Mouse (Mus musculus) thymus, adult 2 months (tissue): Measurements from ENCODE around the gene Limd1. TPM values are rescaled to one million over a fixed set of nuclear protein-coding genes. Genes with fewer than 3 reads are reported as not detected.

Source experiments
- DNase-seq: peaks from one replicate; pipeline ENCODE4 v3.0.0; 2021
- H3K27ac ChIP-seq: fragments of 200-500 bp; 2 replicates; pipeline ENCODE4 v1.5.1; 2012; ENCODE audit warnings: low read length, control low read depth; ENCODE audit not compliant: control insufficient read depth, insufficient read depth
- H3K27me3 ChIP-seq: fragments of 200-500 bp; 2 replicates; pipeline ENCODE4 v1.6.1; 2012; ENCODE audit warnings: mild to moderate bottlenecking, low read length, moderate library complexity, mixed read lengths; ENCODE audit not compliant: control insufficient read depth, insufficient read depth
- H3K36me3 ChIP-seq: fragments of 200-500 bp; 2 replicates; pipeline ENCODE4 v1.6.1; 2012; ENCODE audit warnings: mild to moderate bottlenecking, low read length, moderate library complexity; ENCODE audit not compliant: control insufficient read depth, insufficient read depth
- H3K4me1 ChIP-seq: fragments of 200-500 bp; replicated peaks from 2 replicates; pipeline ENCODE4 v1.6.1; 2012; ENCODE audit warnings: low read length; ENCODE audit not compliant: control insufficient read depth, insufficient read depth
- H3K4me3 ChIP-seq: fragments of 200-500 bp; 2 replicates; pipeline ENCODE4 v1.5.1; 2012; ENCODE audit warnings: mild to moderate bottlenecking, low read length, control low read depth, moderate library complexity; ENCODE audit not compliant: control insufficient read depth, insufficient read depth
- CTCF ChIP-seq: fragments of 200-500 bp; IDR thresholded peaks from 2 replicates; pipeline ENCODE4 v1.5.1; 2012; ENCODE audit warnings: mild to moderate bottlenecking, control low read depth, low read length, moderate library complexity, borderline replicate concordance; ENCODE audit not compliant: control insufficient read depth, poor library complexity, insufficient read depth; ENCODE audit errors: extremely low read depth
- POLR2A ChIP-seq: fragments of 200-500 bp; IDR thresholded peaks from 2 replicates; pipeline ENCODE4 v1.6.1; 2012; ENCODE audit warnings: mild to moderate bottlenecking, low read length, control low read depth, moderate library complexity; ENCODE audit not compliant: control insufficient read depth, poor library complexity, insufficient read depth; ENCODE audit errors: extremely low read depth
- WGBS: fragments of 180-500 bp; shearing (Covaris S2); methylation state at CpG from one replicate; pipeline ENCODE4 v1.1.7; 2018; 5-methylcytosine and 5-hydroxymethylcytosine counted together
- polyA plus RNA-seq: library from polyadenylated mRNA; depleted of rRNA; stranded (reverse); fragments of >200 nt; gene quantifications from 2 replicates; pipeline ENCODE4 v1.2.3, GENCODE M21; 2012

Gene Limd1
- polyA plus RNA-seq, 1 experiment: 56.4 TPM

DNA sequence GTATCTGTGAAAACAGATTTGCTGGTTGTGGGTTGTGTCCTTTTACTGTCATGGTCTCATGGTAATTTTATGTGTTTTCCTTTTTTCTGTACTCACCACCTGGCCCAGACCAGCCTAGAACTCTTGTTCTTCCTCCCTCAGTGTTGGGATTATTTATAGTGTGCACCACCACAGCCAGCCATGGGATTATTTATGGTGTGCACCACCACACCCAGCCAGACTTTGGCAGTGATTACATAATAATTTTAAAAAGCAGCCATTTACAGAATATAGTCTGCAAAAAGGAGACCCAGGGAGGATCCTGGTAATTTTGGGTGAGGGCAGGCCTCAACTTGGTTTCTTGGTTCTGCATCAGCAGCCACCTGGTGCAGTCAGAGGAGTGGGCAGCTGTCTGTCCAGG lies 29.9 kb upstream of the Limd1 start:
- Histone ChIP-seq H3K27me3 (no peaks in the 10 kb centered on the region), H3K36me3 (peaks cover 4% of the 10 kb centered on the region; the same call in 1 of the 2 replicates), H3K4me3 (no peak overlapping the region), H3K27ac (no peak overlapping the region), H3K4me1 (no peaks in the 10 kb centered on the region)
- TF ChIP-seq CTCF (no peak), POLR2A (no peak)
- DNase-seq: no peak

DNA sequence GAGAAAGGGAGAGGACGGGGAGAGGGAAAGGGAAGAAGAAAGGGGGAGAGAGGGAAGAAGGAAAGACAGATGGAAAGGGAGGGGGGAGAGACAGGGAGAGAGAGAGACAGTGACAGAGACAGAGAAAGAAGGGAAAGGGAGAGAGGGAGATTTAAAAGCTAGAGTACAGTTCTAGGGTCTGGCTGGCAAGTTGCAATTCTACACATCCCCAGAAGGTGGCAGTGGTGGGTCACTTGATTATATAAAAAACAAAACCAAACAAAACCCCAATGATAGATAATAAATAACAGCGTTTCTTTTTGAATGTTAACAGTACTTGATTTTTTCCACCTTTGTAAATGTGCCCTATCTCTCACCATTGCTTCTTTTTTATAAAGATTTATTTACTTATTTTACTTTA lies 28.3 kb upstream of the Limd1 start:
- no peaks in the 10 kb centered on the region for H3K4me1 ChIP-seq
- TF ChIP-seq CTCF (no peak), POLR2A (no peak)
- 53% methylated on average over 2 of the region's 2 CpGs for WGBS
- DNase-seq: peak; percentile 62
- H3K27me3 ChIP-seq: no peaks in the 10 kb centered on the region
- H3K4me3 ChIP-seq: no peak overlapping the region
- peaks cover 4% of the 10 kb centered on the region; the same call in 1 of the 2 replicates for H3K36me3 ChIP-seq
- H3K27ac ChIP-seq: no peak overlapping the region

DNA sequence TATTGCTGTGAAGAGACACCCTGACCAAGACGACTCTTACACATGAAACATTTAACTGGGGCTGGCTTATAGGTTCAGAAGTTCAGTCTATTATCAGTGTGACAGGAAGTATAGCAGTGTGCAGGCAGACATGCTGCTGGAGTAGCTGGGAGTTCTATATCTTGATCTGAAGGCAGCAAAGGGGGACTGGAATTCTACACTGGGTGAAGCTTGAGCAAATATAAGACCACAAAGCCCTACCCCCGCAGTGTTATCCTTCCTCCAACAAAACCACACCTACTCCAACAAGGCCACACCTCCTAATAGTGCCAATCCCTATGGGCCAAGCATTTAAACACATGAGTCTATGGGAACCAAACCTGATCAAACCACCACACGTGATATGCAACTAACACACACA lies 26.7 kb upstream of the Limd1 start:
- 85% methylated on average over 3 of the region's 3 CpGs for WGBS
- H3K36me3 ChIP-seq: peaks cover 4% of the 10 kb centered on the region; the same call in 1 of the 2 replicates
- DNase-seq: no peak
- no peak for TF ChIP-seq CTCF
- no peak for TF ChIP-seq POLR2A
- H3K4me1 ChIP-seq: no peaks in the 10 kb centered on the region
- no peak overlapping the region for H3K4me3 ChIP-seq
- no peak overlapping the region for H3K27ac ChIP-seq
- no peaks in the 10 kb centered on the region for H3K27me3 ChIP-seq

DNA sequence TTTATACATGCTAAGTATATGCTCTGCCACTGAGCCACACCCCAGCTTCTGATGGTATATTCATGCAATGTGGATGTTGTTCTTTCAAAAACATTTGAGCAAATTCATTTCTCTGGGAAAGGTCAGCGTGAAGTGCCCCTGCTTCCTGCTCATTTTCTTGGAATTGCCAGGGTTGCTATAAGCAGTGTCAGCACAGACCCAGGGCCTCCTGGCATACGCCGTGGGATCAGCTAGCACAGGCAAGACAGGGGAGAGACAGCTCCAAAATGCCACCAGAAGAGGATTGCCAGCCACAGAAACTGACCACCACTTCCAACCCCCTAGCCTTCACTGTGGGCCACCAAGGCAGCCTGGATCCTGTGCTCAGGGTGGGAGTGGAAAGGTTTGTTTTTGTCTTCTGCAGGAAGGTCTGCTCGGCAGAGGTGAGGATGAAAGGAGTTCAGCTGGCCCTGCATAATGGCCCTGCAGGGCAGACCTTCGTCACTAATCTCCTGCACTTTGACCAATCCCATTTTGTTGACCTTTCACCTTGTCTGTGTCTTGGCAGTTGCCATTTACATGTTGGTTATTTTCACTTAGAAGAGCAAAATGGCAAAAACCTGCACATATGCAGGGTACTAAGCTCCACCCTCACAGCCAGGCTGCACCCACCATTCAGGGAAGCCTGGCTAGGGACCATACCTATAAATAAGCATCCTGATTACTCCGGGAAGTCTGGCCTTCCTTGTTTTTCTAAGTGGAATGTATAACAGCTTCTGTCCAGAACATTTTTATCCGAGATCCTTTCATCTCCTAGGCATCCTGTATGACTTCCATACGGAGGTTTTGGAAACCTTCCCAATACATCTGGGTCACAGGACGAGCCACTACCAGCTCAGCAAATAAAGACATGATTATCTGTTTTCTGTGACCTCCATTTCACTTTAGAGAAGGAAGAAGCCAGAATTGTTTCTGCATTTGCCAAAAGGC lies 21.6 kb upstream of the Limd1 start:
- Histone ChIP-seq H3K4me3 (no peak overlapping the region), H3K36me3 (peaks cover 4% of the 10 kb centered on the region; the same call in 1 of the 2 replicates), H3K27ac (no peak overlapping the region), H3K4me1 (no peaks in the 10 kb centered on the region), H3K27me3 (no peaks in the 10 kb centered on the region)
- DNase-seq: no peak
- 91% methylated on average over 9 of the region's 9 CpGs for WGBS
- TF ChIP-seq POLR2A (no peak), CTCF (no peak)

DNA sequence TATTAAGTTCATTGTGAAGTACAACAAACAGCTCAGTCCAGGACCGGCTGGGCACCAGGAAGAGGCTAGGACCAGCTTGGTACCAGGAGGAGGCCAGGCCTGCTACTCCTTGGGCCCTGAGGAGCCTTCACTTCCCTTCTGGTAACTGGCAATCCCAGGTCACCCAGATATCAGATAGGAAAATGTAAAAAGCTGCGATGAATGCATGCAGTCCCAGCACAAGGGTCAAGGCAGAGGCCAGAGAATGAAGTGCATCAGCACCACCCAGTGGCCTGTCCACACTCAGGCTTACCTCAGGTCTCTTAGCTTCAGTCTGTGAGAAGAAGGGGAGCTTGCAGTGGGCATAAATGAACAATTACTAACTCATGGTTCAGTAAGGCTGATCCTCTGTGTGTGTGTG lies 20.9 kb upstream of the Limd1 start:
- Histone ChIP-seq H3K27ac (no peak overlapping the region), H3K4me1 (no peaks in the 10 kb centered on the region), H3K36me3 (peaks cover 4% of the 10 kb centered on the region; the same call in 1 of the 2 replicates), H3K27me3 (no peaks in the 10 kb centered on the region), H3K4me3 (no peak overlapping the region)
- WGBS: 93% methylated on average over 2 of the region's 2 CpGs
- no peak for TF ChIP-seq CTCF
- TF ChIP-seq POLR2A: no peak
- DNase-seq: no peak

DNA sequence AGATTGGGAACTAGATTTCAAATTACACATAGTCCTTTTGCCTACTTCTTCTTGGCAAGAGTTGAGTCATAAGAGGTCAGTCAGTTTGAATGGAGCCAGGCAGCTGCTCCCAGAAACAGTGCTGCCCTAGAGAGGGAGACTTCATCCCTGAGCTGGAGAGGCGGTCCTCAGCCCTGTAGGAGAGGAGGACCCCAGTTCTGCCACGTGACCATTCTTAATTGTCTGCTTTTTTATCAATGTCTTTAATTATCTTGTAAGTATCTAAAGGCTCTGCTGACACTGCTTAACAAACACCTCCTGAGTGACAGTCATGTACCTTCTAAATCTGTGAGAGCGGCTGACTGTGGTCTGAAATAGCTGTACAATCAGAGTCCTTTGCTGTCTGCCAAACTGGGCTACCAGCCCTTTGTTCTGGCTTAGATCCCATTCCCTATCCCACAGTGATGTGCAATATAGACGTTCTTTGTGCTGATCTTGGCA lies 11.3 kb upstream of the Limd1 start:
- Histone ChIP-seq H3K4me3 (no peak overlapping the region), H3K27ac (no peak overlapping the region), H3K36me3 (no peaks in the 10 kb centered on the region), H3K4me1 (no peaks in the 10 kb centered on the region), H3K27me3 (no peaks in the 10 kb centered on the region)
- no peak for TF ChIP-seq POLR2A
- DNase-seq: no peak
- WGBS: 95% methylated on average over 4 of the region's 4 CpGs
